Mouse (Mus musculus): ENCODE measurements at regions not wholly inside any gene's neighbourhood (a gene's known extent, or its start where the extent isn't known, plus 50 kb on each side); places are given as distances from the start of the nearest gene placed in this dataset. TPM values are rescaled to one million over a fixed set of nuclear protein-coding genes. Genes with fewer than 3 reads are reported as not detected.
A peak's percentile ranks its signal among the peaks of the same experiment; 100 is the strongest.

DNA sequence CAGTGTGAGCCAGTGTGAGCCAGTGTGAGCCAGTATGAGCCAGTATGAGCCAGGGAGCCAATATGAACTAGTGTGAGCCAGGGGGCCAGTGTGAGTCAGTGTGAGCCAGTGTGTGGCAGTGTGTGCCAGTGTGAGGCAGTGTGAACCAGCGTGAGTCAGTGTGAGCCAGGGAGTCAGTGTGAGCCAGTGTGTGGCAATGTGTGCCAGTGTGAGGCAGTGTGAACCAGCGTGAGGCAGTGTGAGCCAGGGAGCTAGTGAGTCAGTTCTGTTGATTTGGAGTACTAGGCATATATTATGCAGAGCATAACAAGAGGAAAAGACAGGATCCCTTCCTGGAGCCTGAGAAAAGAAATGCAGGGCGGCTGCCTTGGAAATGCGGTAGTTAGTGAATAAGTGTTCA, 82.7 kb upstream of the Zfhx3 start:
- DNase-seq (ENCODE audit: low spot score in 2 of 2) = no peak

DNA sequence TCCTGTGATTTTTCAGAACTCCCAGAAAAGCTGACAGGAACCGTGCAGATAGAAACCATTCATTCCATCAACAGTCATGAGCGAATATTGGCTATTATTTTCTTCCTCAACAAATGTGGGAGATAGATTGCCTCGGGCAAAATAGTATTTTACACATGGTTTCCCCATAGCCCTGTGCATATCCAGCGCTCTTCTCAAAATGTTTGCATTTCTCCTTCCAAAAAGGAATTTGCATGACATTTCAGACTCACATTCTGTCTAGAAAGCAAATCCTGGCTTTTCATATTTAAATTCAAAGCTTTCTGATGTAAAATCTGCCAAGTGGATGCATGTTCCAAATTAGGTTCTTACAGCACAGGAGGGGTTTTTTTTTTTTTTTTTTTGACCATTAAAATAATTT, 82.2 kb upstream of the Zfhx3 start:
- DNase-seq (ENCODE audit: low spot score in 2 of 2) = no peak

GRCm38 (mm10) chr8:107864802-107865651, 77.4 kb upstream of the Zfhx3 start:
- no peak for DNase-seq (ENCODE audit: low spot score in 2 of 2)

DNA sequence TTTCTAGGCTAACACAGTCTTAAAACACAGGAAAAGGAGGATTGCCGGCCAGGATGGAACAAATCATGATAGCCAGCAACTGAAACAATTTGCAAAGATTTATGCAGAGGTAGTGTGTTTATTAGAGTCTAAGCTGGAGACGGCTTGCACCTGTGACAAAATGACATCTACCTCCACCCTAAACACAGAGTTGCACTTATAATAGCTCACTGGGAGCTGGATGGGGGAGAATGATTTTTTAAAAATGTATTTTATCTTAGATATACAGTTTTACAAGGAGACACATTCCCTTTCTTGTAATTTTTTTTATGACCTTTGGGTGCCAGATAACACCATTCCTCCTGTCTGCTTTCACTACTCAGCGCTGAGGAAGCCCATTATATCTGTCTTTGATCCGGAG, 76.7 kb upstream of the Zfhx3 start:
- DNase-seq (ENCODE audit: low spot score in 2 of 2) = no peak

- no peak for DNase-seq (ENCODE audit: low spot score in 2 of 2)
Observed at GRCm38 (mm10) chr8:107871718-107872117, 70.7 kb upstream of the Zfhx3 start.

DNA sequence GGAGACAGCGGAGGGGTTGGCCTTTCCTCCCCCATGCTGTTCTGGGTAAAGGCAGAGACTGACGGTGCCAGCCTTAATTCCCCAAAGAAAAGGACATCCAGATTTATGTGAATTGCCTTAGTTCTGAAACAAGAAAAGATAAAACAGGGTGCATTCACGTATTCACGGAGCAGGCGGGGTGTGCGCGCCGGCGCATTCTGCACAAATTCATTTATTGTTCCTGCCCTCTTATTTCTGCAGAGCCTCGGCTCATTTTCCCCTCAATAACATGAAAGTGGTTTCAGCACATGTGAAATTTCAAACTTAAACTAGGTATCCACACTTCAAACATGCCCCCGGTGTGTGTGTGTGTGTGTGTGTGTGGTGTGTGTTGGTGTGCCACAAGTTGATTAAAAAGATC, 70.3 kb upstream of the Zfhx3 start:
- DNase-seq (ENCODE audit: low spot score in 2 of 2) = no peak

GRCm38 (mm10) chr8:107876455-107876854, 66.0 kb upstream of the Zfhx3 start:
- DNase-seq (ENCODE audit: low spot score in 2 of 2) = no peak

DNA sequence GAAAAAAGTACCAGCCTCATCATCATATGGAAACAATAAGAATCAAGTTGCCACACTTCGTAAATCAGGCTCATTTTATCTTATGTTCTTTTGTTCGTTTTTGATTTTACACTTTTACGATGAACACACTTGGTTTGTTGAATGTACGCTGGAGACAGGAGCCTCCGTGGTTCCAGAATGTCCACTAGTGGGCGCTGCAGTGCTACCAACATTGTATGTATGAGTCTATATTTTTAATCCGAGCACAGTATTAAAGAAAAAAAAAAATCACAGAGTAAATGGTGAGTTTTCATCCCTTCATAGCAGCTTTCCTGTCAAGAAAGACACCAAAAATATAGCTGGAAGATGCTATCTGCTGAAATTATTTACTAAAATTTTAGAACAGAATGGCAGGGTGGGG, 60.6 kb upstream of the Zfhx3 start:
- DNase-seq (ENCODE audit: low spot score in 2 of 2) = peak; percentile 51 to 73

DNA sequence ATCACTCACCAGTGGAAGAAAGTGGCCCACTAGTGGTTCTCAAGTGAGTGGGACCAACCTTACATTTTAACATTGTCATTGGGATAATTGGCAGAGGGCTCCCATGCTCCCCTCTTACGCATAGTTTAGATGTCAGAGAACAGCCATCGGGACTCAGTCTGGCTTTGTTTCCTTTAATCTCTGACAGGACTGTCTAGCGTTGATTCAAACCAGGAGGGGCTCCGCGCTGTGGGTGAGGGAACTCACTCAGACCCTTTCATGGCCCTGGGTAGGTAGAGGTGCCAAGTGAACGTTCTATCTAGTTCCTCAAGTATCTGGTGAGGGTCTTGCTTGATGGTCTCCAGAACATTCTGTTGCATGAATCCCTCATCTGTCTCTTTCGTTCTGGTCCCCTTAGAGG, 56.9 kb upstream of the Zfhx3 start:
- DNase-seq (ENCODE audit: low spot score in 2 of 2) = no peak

- peak in 1 of 2 experiments; percentile 19 for DNase-seq (ENCODE audit: low spot score in 2 of 2)
Observed at GRCm38 (mm10) chr8:107885971-107886370, 56.5 kb upstream of the Zfhx3 start.

- DNase-seq (ENCODE audit: low spot score in 2 of 2) = no peak
Observed at GRCm38 (mm10) chr8:107886516-107887253, 55.8 kb upstream of the Zfhx3 start.

DNA sequence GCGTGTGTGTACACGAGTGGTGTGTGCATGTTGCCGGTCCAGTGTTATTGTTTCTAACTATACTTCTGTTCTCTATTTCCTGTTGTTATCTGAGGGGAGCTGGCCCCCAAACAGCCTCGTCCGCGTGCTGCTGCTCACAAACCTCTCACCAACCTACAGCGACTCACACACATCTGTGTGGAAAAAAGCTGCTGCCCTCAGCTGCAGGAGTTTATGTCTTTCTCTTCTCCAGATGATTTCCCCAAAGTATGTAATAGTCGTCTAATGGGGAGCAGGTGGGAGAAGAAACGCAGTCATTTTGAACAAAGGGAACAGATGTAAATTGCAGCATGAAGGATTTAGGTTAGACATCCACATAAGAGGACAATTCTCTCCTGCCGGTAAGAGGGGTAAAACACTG, 55.1 kb upstream of the Zfhx3 start:
- no peak for DNase-seq (ENCODE audit: low spot score in 2 of 2)

GRCm38 (mm10) chr8:107890922-107891321, 51.5 kb upstream of the Zfhx3 start:
- no peak for DNase-seq (ENCODE audit: low spot score in 2 of 2)

Small RNA genes in the stretch of these regions (microRNA-seq; reads per million reads assigned to microRNA genes)
- gene Gm22825 (not detected), gene Gm23646 (not detected)

Data from gastrocnemius, postnatal 4 days (tissue).